Mouse (Mus musculus): ENCODE measurements around the gene Ank3.

DNA sequence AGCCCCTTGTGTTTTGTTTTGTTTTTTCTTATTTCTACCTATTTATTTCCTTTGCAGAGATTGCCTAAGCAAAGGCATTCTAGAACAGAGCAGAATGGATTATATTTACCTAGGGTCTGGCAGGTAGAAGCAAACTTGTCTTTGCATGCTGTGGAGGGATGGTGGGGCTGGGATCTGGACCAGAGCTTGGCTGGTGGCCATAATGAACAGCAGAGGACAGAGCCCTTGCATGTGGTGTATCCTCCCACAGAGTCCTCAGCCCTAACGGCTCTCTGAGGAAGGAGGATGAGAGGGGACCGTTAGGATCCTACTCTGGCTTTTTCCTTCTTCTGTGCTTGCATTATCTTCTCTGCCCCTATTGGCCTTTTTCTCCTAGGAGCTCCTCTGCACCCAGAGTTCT is 79.1 kb downstream of the Ank3 start:
- no peak for TF ChIP-seq POLR2A (IDR thresholded peaks at IDR 0.05; ENCODE audit: borderline replicate concordance, extremely low read depth, low read depth, low read length)
- no peak for TF ChIP-seq CTCF (IDR thresholded peaks at IDR 0.05; ENCODE audit: insufficient read depth, low read length)

Data from lung, adult 2 months (tissue).